Mouse (Mus musculus) gonadal fat pad, adult 2 months (tissue): ENCODE data around the gene Pard6a. TPM values are rescaled to one million over a fixed set of nuclear protein-coding genes. Genes with fewer than 3 reads are reported as not detected.

Experiments
- polyA plus RNA-seq: library from polyadenylated mRNA; depleted of rRNA; stranded (reverse); fragments of >200 nt; gene quantifications from 2 replicates; pipeline ENCODE4 v1.2.3, GENCODE M21; 2012; rRNA removed

The Pard6a gene
- polyA plus RNA-seq, 1 experiment = 24.1 TPM

Other genes with a start within 250 kb of the Pard6a start
- gene Tppp3, start 229.6 kb upstream of the Pard6a start, polyA plus RNA-seq = 63.4 and 71.3 TPM in 2 replicates
- gene Zdhhc1, start 204.2 kb upstream of the Pard6a start, polyA plus RNA-seq = 37.2 and 43.5 TPM in 2 replicates
- 1.4 and 1.8 TPM in 2 replicates for gene Hsd11b2, start 182.4 kb upstream of the Pard6a start, polyA plus RNA-seq
- 163 and 172 TPM in 2 replicates for gene Atp6v0d1, start 135.1 kb upstream of the Pard6a start, polyA plus RNA-seq
- 17.2 and 22.1 TPM in 2 replicates for gene Ripor1, start 95.9 kb upstream of the Pard6a start, polyA plus RNA-seq
- gene Ctcf, start 64.6 kb upstream of the Pard6a start, polyA plus RNA-seq = 12.2 and 19.0 TPM in 2 replicates
- 0.45 TPM in 1 of 2 replicates, not detected in the other for gene Agrp, start 63.8 kb upstream of the Pard6a start, polyA plus RNA-seq
- 0.60 and 0.81 TPM in 2 replicates for gene Carmil2, start 14.9 kb upstream of the Pard6a start, polyA plus RNA-seq
- gene Acd, start within 50 bp of the Pard6a start, polyA plus RNA-seq = 31.7 and 35.4 TPM in 2 replicates
- gene 4933405L10Rik, start 6.5 kb downstream of the Pard6a start, polyA plus RNA-seq = 0.15 TPM in 1 of 2 replicates, not detected in the other
- gene Enkd1, start 7.1 kb downstream of the Pard6a start, polyA plus RNA-seq = 5.8 and 8.4 TPM in 2 replicates
- gene Gfod2, start 57.5 kb downstream of the Pard6a start, polyA plus RNA-seq = 5.3 and 6.7 TPM in 2 replicates
- 20.0 and 20.4 TPM in 2 replicates for gene Ranbp10, start 126.2 kb downstream of the Pard6a start, polyA plus RNA-seq
- 1.1 and 1.2 TPM in 2 replicates for gene Tsnaxip1, start 126.6 kb downstream of the Pard6a start, polyA plus RNA-seq
- 18.9 and 23.0 TPM in 2 replicates for gene Cenpt, start 152.1 kb downstream of the Pard6a start, polyA plus RNA-seq
- gene Thap11, start 154.0 kb downstream of the Pard6a start, polyA plus RNA-seq = 44.3 and 46.8 TPM in 2 replicates
- gene Nutf2, start 159.4 kb downstream of the Pard6a start, polyA plus RNA-seq = 23.5 and 25.7 TPM in 2 replicates
- gene Edc4, start 179.7 kb downstream of the Pard6a start, polyA plus RNA-seq = 54.3 and 63.5 TPM in 2 replicates
- 1.4 and 1.7 TPM in 2 replicates for gene Nrn1l, start 192.4 kb downstream of the Pard6a start, polyA plus RNA-seq
- gene Pskh1, start 199.3 kb downstream of the Pard6a start, polyA plus RNA-seq = 47.8 and 51.9 TPM in 2 replicates
- gene Ctrl, start 232.7 kb downstream of the Pard6a start, polyA plus RNA-seq = 1.5 and 7.4 TPM in 2 replicates
- gene Psmb10, start 237.3 kb downstream of the Pard6a start, polyA plus RNA-seq = 69.8 and 91.4 TPM in 2 replicates
- 2.3 and 2.6 TPM in 2 replicates for gene Lcat, start 242.2 kb downstream of the Pard6a start, polyA plus RNA-seq